Mouse (Mus musculus): Measurements from ENCODE around the gene Rcc1l.

DNA sequence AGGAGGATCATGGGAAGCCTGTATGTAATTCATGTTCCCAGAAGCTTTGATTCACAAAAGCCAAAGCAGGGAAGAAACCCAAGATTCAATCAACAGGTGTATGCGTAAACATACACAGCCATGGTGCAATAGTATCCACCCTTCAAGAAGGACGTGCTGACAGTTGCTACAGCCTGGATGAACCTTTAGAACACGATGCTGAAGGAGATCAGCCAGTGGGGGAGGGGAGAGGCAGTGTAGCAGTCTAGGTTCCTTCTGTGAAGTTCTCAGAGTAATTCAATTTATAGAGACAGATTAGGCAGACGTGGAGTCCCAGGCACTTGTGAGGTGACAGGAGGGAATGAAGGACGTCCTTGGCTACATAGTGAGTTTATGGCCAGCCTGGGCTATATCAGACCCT, 61.6 kb downstream of the Rcc1l start:
- TF ChIP-seq CTCF (IDR thresholded peaks at IDR 0.05; ENCODE audit: extremely low read depth, insufficient read length, insufficient replicate concordance, low read depth, low read length), result no peak
- TF ChIP-seq POLR2A (IDR thresholded peaks at IDR 0.05; ENCODE audit: low read depth, low read length), result no peak
